Mouse (Mus musculus) layer of hippocampus, postnatal 25 days (tissue): ENCODE data around the gene Msi2. TPM values are rescaled to one million over a fixed set of nuclear protein-coding genes. Genes with fewer than 3 reads are reported as not detected.
A peak's percentile ranks its signal among the peaks of the same experiment; 100 is the strongest.

ENCODE experiments used
- DNase-seq, 2 experiments: peaks; one replicate each; pipeline ENCODE4 v3.0.0; 2022; ENCODE audit warnings: mixed read lengths in 2 of 2, low spot score in 1 of 2; ENCODE audit errors: extremely low spot score in 1 of 2
- total RNA-seq, 2 experiments: library from RNA; stranded (reverse); gene quantifications; 2 replicates each; pipeline ENCODE4 v1.2.3; 2021

Gene Msi2
- total RNA-seq, 2 experiments from 2014 or later: 89.4 to 90.0 TPM

DNA sequence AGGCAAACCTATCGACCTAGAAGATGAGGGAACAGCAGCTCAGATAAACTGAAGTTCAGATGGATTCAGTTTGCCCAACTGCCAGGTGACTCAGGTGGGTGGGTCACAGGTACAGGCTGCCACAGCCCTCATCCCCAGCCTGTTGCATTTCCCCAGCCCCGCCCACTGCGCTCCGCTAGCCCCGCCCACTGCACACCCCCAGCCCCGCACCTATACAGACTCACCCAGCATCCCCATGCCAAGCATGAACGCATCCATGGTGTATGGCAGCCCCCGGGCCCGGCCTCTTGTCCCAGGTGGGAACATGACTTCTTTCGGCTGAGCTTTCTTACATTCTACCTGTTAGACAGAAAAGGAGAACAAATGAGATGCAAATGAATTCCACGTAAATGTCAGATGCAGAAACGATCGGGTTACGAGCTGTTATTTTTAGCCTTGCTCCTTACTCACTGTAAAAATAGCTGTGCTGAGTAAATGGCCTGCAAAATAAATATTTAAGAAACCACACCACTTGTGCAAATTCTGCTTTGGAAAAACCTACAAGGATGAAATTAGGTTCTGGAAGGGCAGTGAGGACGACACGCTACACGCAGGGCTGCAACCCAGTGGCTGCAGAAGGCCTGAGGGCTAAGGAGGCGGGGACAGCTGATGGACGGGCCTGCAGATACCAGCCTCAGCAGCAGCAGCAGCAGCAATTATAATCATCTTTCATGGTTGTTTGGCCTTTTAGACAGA lies 323.8 kb downstream of the Msi2 start:
- no peak for DNase-seq

DNA sequence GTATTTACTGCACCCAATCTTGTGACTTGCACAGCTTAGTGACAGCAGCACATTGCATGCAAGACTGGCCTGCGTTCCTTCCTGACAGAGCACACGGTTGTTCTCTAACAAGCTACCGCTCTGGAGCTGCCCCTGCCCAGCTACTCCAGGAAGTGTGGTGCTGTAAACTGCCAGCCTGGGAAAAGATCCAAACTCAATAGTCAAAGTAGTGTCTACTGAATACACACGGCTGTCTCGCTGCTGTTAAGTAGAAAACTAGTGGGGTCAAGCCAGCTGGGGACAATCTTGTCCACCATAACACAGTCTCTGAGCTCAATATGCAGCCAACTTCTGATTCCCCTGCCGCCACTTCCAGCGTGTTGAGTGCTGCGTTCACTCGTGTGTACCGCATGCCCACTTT lies 325.6 kb downstream of the Msi2 start:
- no peak for DNase-seq

DNA sequence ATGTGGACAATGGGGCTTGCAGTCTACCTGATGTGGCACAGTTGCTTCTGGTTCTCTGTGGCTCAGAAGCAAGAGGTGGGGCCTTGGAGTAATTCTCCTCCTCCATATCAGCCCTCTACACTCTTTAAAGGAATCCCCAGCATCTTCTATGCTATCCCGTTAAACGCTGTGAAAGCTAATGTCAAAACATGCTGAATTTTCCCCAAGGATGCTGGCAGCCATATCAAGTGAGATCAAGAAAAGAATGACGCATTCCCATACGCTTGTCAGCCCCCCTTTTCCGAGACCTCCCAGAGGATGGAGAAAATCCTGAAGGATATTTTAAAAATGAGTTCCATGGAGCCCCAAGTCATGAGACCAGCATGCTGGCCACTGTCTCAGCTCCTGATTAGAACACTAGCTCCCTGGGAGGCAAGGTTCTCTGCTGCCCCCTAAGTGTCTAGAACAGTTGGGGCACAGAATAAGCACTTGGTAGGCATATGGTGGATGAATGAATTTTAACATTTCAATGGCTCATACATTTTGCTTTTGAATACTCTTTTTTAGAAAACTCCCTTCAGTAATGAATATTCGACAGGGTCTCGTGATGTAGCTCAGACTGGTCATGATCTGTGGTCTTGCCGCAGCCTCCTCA lies 327.0 kb downstream of the Msi2 start:
- DNase-seq: no peak

DNA sequence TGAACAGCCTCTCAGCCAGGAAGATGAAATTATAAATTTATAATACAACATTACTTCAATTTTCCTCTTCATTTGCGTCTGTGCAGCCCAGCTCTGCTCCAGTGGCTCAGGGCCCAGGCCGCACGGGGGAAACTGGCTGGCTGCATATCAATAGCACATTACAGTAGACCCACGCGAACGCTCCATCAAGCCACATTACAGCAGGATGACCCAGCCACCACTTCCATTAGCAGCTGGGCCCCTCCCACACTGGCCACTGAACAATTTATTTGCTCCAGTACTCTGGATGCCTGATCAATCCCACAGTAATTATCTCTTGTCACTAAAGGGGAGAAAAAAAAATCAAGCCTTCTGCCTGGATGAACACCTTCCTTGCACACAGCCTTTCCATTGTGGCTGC lies 328.8 kb downstream of the Msi2 start:
- no peak for DNase-seq

DNA sequence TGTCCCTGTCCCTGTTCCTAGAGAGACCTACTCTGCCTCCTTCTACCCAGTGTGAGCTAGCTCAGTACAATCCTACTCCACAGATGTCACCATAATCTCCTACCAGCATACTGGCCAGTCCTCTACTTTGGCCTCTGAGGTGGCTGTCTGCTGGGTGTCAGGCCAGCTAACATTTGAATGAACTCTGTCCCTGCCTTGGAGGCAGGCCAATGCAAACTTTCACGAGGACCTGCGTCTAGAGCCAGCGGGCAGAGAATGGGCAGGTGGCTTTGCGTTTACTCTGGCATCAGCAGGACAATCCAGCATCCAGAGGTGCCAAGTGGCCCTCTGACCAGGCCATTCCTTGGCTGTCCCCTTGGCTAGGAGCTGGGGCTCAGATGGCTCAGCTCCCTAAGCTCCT lies 331.4 kb downstream of the Msi2 start:
- no peak for DNase-seq

DNA sequence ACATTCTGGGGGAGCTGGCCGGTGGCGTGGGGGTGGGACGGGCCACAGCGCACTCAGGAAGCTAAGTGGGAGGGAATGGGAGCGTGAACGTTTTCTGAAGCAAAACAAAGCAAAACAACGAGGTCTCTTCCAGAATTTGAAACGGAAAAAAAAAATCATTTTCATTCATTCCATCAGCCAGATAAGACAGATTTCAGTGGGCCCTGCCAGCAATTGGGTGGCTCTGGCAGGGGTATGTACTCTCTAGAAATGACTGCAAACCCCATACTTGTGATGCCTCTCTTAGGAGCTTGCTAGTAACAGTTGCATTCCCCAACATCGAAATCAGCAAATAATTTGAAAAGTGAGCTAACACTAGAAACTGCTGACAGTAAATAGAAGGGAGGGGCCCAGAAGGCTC lies 335.9 kb downstream of the Msi2 start:
- DNase-seq: no peak

DNA sequence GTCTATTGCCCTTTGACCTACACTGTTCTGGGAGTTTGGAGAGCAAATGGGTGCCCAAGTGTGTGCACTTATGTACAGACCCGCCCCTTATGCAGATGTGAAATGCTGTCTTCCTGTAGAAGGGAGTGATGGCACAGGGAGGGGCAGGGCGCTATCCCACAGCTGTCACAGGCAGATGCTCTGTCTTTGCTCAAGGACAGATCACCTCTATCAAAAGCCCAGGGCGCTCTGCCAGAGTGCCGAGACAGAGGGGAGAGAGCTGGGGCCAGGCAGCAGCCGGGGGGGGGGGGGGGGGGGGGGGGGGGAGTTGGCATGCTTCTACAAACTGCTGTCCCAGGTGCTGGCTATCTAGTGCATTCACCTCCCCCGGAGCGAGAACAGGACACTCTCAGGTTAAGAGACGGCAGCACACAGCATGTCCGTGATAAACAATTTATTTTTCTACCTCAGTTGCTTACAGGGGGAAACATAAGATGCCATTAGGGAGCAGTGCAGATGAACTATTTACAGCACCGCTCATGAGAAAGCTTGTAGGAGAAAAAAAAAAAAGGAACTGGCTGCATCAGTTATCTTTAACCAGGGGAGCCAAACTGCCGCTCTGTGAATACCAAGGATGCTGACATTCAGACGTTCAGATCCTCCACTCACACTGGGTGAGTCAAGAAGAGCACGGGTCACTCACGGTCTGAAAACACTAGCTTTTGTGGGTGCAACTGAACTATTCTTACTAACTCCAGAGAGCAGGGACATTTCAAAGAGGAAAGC lies 337.0 kb downstream of the Msi2 start:
- no peak for DNase-seq

DNA sequence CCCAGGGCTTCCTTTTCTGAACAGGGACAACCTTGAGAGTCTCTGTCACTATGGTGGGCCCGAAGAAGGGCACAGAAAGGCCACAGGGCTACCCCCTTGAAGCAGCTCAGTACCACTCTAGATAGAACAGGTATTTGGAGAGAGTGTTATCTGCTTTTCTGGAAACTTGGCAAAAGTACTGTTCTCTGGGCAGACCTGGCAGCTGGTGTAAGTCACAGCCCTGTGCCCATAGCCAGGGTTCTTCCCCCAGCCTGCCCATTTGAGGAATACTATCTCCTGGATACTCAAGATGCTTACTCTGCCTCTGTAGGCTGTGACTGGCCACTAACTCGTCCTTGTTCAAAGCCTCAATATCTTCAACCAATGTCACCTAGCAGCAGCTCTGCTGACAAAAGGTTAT lies 338.7 kb downstream of the Msi2 start:
- DNase-seq: no peak

DNA sequence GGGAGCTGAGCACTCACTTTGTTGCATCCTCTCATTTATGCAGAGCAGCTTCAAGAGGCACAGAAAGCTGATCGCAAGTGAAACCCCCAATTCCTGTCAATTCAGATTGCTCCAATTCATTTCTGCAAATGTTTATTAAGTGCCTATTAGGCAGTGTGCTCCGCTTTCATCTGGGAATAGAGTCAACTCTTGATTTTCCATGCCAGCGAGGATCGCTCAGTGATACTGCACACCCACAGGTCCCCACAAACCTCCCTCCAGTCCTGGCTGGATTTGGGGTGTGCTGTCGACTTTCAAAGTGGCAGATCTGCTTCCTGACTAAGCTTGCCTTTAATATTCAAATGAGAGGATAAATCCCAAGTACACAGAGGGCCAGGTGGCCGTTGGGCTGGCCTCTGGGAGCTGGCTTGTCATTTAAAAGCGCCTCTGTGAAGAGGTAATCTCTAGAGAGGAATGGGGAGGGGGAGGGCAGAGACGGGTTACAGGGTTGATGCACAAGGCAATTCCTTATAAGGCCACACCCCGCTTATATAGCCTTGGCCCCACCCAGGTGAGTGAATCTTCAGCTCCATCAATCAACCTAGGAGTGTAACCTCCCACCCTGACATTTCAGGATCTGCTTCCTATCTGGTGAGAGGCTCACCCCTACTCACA lies 339.5 kb downstream of the Msi2 start:
- DNase-seq: no peak

DNA sequence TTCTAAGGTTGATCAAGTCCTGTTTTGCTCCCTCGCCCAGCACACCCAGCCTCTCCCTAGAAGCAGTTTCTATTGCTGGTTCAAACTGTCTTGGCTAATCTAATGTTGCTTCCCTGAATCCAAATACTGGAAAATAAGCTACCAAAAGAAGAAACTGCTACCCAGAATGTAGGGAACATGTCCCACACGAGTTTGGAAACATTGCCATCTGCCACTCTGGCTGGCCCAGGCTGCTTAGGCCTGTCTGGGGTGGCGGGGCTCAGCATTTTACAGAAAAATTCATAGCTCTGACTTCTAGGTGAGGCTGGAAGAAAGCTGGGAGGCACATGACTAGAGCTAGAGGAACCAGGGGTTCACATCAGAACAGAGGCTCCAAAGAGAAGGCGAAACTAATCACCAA lies 345.7 kb downstream of the Msi2 start:
- peak in 1 of 2 experiments; percentile 21 for DNase-seq

DNA sequence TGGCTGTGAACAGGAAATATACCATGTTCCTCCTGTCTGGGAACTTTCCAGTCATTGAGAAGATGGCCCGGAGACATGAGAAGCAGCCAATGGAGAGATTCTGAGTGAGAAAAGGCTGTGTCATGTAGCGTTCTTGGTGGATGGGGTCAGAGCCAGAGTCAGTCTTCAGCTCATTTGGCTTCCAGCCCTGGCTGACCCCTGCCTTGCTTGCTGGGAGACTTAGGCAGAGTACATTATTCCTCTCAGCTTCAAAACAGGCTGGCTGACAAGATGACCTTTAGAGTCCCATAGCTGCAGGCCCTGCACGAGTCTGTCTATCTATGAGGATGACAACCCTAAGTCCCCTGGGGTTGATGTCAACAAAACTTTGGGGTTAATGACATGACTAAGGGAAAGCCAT lies 348.4 kb downstream of the Msi2 start:
- DNase-seq: no peak

DNA sequence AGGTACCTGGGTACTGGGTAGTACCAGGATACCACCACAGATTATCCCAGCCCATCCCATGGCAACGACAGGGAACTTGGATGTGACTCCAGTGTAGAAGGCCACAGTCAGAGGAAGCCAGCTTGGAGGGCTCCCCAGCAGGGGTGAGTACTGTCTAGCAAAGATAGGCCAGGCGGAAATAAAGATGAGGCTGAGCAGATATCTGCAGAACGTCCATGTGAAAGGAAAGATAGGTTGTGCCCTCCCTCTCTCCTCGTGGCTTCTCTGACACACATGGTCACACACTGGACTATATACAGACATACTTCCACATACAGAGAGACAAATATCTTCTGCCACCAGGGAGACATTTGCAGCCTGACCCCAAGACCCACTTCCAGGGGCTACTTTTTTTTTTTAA lies 350.8 kb downstream of the Msi2 start:
- DNase-seq: no peak

DNA sequence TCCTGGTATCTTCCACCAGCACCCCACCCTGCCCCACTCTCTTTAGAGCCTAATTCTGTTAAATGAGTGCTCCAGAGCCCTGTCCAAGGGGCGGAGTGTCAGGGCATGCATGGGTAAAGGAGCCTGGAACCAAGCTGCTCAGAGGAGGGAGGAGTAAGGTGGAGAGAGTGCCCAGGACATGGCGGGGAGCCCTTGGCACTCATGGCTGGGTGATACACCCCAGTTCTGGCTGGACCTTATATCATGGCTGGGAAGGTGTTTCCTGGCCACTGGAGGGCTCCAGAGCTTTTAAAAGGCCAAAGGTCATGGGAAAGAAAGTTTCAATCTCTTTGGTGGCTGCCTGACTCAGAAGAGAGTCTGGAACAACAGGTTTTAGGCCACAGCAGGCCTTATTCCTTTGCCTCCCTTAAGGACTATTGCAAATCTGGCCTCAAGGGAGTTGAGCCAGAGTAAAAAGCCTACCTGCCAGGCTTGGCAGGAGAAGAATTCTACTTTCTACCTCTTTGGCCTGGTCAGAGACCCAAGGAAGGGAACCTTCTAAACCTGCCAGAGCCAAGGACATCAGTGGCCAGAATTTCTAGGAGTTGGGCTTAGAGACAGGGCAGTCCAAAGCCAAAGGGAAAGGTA lies 352.3 kb downstream of the Msi2 start:
- no peak for DNase-seq

DNA sequence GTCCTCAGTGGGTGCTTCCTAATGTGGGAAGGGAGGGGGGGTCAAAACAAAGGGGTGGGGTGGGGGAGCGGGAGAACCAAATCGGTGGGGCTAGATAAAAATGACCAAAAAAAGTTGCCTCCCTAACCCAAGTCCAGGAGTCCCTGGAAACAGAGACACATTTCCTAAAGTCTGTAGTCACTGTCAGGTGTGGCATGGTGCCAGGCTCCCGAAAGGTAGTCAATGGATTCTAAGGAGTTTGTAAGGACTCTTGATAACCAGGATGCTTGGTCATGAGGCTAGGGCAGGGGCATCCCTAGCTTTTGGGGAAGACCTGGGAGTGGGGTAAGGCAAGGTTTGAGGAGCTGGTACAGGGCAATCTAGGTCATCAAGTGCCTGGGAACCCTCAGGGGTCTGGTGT lies 354.1 kb downstream of the Msi2 start:
- DNase-seq: no peak

DNA sequence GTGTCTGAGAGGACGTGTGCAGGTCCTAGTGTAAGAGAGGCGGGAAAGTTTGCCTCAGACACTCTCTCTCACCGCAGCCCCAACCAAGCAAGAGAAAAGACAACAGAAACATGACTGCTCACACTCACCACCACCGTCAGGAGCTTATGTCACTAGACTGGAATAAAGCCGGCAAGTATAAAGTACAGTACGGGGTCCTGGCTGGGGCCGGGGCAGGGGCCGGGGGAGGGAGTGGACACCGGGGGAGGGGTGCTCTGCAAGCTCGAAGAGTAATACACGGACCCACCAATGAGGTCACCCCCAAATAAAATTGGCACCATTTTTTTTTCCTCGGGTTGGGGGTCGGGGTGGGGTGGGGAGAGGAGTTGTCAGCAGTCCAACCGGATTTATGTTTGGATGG lies 354.8 kb downstream of the Msi2 start:
- DNase-seq: no peak

DNA sequence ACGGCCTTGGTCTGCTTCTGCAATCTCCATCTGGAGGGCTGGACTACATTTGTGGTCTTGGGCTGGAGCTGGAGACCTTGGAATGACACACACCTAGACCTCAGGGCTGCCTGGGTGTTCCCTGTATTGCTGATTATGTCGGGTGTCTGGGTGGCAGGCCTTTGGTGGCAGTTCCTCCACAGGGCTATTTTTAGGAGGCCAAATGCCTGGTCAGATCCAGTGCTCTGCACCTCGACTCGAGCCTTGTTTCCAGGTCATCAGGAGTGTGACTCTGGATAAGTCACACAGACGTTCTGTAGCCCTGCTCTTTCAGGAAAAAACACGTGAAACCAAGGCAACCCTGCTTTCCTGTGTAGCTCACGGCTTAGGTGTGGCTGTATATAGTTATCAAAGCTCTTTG lies 358.6 kb downstream of the Msi2 start:
- no peak for DNase-seq

DNA sequence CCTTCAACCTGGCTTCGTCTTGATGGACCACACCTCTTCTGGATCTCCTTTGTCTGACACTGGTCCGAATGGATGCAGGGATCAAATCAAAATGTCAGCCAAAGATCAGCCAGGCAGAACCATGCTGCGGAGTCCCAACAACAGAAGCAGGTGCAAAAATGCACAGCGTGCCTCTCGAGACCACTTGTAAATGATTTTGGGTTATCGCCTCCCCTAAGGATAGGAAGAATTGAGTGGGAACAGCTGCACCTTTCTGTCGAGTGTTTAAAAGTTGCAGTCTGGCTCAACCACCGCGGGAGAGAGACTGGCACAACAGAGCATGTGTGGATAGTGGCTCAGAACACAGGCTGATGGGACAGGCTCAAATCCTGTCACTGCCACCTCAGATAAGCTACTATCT lies 361.0 kb downstream of the Msi2 start:
- no peak for DNase-seq

DNA sequence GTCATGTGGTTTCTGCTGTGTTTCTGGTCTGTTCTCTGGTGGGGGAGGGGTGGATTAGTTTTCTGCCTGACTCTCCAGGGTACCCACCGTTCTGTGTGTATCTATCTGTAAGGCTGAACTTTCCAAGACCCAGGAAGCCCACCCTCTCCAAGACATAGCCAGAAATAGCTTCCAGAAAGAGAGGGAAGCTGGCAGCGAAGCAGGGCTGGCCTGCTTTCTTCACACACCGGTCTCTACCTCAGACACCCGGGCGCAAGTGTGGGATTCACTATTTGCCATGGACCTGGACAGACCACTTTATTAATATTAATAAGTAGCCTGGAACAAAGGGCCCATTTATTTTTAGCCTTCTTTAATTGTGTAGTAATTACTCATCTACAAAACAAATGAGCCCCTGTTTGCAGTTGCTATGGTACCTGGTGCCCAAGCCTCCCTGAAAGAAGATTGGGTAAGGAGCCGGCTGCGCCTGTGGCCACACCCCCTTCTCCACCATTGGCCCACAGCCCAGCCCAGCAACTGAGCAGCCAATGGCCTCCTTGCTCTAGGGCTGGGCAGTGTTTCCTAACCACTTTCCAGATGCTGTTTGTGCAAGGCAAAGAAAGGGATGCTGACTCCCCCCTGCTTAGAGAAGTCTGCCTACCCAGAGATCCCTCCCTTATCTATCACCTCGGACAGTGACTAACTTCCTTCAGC lies 361.6 kb downstream of the Msi2 start:
- DNase-seq: peak; percentile 36 to 62

DNA sequence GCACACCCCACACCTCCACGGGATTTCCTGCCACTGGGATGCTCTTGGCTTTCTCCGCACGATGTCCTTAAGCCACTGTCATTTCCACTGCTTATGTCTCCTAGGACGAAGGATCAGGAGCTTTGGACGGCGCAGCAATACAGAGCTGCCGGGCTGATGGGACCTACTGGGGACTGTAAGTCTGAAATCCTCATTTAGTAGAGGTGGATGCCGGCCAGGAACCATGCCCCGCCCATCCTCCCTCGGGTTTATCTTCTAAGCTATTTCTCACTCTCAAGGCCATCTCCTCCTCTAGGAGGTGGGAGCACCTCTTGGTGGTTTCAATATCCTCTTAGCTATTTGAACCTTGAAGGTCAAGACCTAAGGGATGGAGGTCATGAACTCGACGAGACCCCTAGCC lies 362.3 kb downstream of the Msi2 start:
- no peak for DNase-seq

DNA sequence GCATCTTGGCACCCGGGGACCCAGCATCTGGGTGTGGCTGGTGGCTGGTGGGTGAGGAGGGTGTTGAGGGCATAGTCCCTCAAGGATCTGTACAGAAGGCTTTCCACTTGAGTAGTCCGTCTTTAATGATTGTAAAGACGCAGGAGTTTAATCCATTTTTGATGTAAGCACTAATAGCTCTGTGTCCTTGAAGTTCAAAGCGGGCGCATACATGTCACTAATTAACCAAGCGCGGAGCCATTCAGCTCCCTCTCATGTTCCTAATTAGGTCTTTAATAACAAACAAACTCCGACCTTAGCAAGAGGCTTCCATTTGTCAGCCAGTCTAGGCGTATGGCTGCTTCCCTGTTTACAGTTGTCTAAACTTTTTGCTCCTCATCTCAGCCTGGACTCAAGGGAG lies 363.5 kb downstream of the Msi2 start:
- DNase-seq: no peak
